Mouse (Mus musculus): ENCODE results near the gene Col8a1. TPM values are rescaled to one million over a fixed set of nuclear protein-coding genes. Genes with fewer than 3 reads are reported as not detected.
A peak's percentile ranks its signal among the peaks of the same experiment; 100 is the strongest.

Col8a1 gene
- polyA plus RNA-seq, 1 experiment from 2014 or later, result 0.92 TPM

DNA sequence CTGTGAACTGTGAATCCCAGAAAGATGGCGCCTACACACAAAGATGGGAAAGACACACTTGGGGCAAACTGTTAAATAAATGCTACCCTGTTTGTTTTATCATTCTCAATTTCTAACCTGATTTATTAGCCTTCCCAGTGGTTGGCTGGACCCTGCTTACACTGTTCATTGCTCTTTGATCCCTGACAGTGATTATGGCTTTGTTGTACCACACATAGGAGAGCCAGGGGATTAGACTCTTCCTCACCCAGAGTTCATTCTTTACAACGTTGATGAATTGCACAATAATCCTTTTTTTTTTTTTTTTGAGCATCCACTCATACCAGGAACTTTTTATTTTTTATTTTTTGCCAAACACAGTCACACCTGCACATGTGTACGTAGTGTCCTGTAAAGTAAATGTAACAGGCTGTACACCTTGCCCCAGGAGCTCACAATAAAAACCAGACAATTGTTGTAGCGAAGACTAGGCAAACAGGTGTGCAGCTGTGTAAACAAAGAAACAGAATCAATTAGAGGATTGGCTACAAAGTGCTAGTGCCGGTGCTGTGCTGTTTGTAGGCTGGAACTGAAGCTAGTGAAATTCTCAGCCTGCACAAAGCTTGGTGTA lies 68.6 kb downstream of the Col8a1 start:
- TF ChIP-seq CTCF (IDR thresholded peaks at IDR 0.05; ENCODE audit: low read depth), result no peak
- Histone ChIP-seq H3K4me1 (ENCODE audit: insufficient read depth) (no peaks in the 10 kb centered on the region), H3K36me3 (ENCODE audit: insufficient read depth) (no peaks in the 10 kb centered on the region), H3K27ac (ENCODE audit: low read depth) (no peak overlapping the region), H3K27me3 (ENCODE audit: insufficient read depth, low read length) (no peaks in the 10 kb centered on the region), H3K4me2 (no peak overlapping the region), H3K9ac (no peak overlapping the region), H3K4me3 (ENCODE audit: low read depth, low read length) (no peak overlapping the region), H3K9me3 (ENCODE audit: low read depth, low read length) (no peaks in the 10 kb centered on the region)
- ATAC-seq (ENCODE audit: insufficient read depth) (peak; percentile 62), DNase-seq (peak; percentile 1)
- WGBS, result 53% methylated on average over 5 of the region's 5 CpGs

DNA sequence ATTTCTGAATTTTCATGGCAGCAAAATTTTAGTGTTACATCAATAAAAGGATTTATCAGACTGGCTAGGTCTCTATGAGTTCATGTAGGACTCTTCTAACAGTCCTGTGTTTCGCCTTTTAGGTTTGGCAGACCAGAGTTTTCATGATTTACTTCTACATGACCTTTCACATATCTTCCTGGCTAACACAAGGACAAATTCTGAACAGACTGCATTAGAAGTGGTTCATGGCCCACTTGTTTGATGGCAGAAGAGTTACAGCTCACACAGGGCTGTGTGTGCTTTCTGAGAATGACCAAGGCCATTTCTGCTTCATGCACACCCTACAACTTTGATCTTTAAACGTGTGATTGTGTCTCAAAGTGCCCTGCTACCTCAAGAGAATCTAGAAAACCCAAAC lies 82.3 kb downstream of the Col8a1 start:
- DNase-seq, result no peak
- Histone ChIP-seq H3K9ac (no peak overlapping the region), H3K27ac (ENCODE audit: low read depth) (no peak overlapping the region), H3K4me1 (ENCODE audit: insufficient read depth) (no peaks in the 10 kb centered on the region), H3K9me3 (ENCODE audit: low read depth, low read length) (no peaks in the 10 kb centered on the region), H3K4me2 (no peak overlapping the region), H3K4me3 (ENCODE audit: low read depth, low read length) (no peak overlapping the region), H3K36me3 (ENCODE audit: insufficient read depth) (no peaks in the 10 kb centered on the region), H3K27me3 (ENCODE audit: insufficient read depth, low read length) (no peaks in the 10 kb centered on the region)
- WGBS, result 51% methylated on average over 2 of the region's 2 CpGs
- no peak for TF ChIP-seq CTCF (IDR thresholded peaks at IDR 0.05; ENCODE audit: low read depth)
- no peak for ATAC-seq (ENCODE audit: insufficient read depth)

DNA sequence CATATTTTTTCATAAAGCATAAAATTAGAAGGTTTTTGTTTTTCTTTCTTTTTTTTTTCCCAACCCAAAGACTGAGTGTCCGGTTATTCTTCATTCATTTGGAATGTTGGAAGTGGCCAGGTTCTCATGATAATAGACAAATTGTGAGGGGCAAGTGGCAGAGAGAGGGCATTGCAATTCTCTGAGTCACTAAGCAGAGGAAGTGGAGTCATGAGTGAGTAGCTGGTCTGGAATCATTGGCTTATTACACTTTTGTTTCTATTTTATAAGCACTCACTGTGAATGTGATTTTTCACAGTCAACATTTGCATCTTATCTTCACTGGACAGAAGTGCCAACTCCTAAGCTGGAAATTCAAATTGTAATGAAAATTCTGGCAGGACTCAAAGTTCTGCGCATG lies 82.9 kb downstream of the Col8a1 start:
- Histone ChIP-seq H3K27ac (ENCODE audit: low read depth) (no peak overlapping the region), H3K9me3 (ENCODE audit: low read depth, low read length) (no peaks in the 10 kb centered on the region), H3K4me1 (ENCODE audit: insufficient read depth) (no peaks in the 10 kb centered on the region), H3K9ac (no peak overlapping the region), H3K36me3 (ENCODE audit: insufficient read depth) (no peaks in the 10 kb centered on the region), H3K4me3 (ENCODE audit: low read depth, low read length) (no peak overlapping the region), H3K27me3 (ENCODE audit: insufficient read depth, low read length) (no peaks in the 10 kb centered on the region), H3K4me2 (no peak overlapping the region)
- WGBS, result 80% methylated on average over 2 of the region's 2 CpGs
- DNase-seq (no peak), ATAC-seq (ENCODE audit: insufficient read depth) (no peak)
- TF ChIP-seq CTCF (IDR thresholded peaks at IDR 0.05; ENCODE audit: low read depth), result no peak

DNA sequence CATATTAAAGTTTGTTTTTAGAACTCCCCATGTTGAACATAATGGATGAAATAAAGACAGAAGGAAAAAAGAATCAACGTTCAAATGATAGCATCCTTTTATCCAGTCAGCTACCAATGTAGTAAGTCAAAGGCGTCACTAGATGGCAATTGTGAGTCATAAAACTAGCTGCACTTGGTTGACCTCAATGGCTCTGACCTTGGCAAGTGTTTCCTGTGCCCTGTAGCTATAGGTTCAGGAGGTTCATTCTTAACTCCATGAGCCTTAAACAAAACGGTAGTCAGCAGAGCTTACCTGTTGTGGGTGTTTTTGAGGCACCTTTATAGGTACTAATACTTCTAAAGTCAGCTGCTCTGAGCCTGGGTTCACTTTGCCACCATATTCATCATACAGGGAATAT lies 85.2 kb downstream of the Col8a1 start:
- Histone ChIP-seq H3K9ac (no peak overlapping the region), H3K27ac (ENCODE audit: low read depth) (no peak overlapping the region), H3K4me1 (ENCODE audit: insufficient read depth) (no peaks in the 10 kb centered on the region), H3K27me3 (ENCODE audit: insufficient read depth, low read length) (no peaks in the 10 kb centered on the region), H3K4me2 (no peak overlapping the region), H3K36me3 (ENCODE audit: insufficient read depth) (no peaks in the 10 kb centered on the region), H3K4me3 (ENCODE audit: low read depth, low read length) (no peak overlapping the region), H3K9me3 (ENCODE audit: low read depth, low read length) (no peaks in the 10 kb centered on the region)
- DNase-seq (peak; percentile 75), ATAC-seq (ENCODE audit: insufficient read depth) (no peak)
- TF ChIP-seq CTCF (IDR thresholded peaks at IDR 0.05; ENCODE audit: low read depth), result peak; percentile 70
- 18% methylated on average over 3 of the region's 3 CpGs for WGBS

DNA sequence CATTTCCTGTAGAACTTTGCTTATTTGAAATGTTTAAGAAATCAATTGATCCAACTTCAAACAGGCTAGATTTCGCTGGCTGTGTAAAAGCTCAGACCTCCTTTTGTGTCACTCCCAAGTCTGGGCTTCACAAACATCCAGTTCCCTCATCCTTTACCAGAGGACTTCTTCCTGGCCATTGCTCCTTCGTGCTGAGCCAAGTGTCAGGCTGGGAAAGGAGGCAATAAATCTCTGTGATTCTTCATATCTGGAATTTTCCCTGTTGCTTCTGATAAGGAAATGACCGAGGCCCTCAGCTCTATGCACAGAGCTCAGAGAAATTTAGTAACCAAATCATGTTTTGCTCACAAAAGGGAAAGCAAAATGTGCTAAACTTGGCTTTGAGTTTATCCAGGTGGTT lies 91.9 kb downstream of the Col8a1 start:
- Histone ChIP-seq H3K4me1 (ENCODE audit: insufficient read depth) (no peaks in the 10 kb centered on the region), H3K4me2 (no peak overlapping the region), H3K4me3 (ENCODE audit: low read depth, low read length) (no peak overlapping the region), H3K27me3 (ENCODE audit: insufficient read depth, low read length) (no peaks in the 10 kb centered on the region), H3K9me3 (ENCODE audit: low read depth, low read length) (no peaks in the 10 kb centered on the region), H3K36me3 (ENCODE audit: insufficient read depth) (no peaks in the 10 kb centered on the region), H3K9ac (no peak overlapping the region), H3K27ac (ENCODE audit: low read depth) (no peak overlapping the region)
- no peak for TF ChIP-seq CTCF (IDR thresholded peaks at IDR 0.05; ENCODE audit: low read depth)
- DNase-seq (no peak), ATAC-seq (ENCODE audit: insufficient read depth) (no peak)
- 37% methylated on average over 3 of the region's 3 CpGs for WGBS

DNA sequence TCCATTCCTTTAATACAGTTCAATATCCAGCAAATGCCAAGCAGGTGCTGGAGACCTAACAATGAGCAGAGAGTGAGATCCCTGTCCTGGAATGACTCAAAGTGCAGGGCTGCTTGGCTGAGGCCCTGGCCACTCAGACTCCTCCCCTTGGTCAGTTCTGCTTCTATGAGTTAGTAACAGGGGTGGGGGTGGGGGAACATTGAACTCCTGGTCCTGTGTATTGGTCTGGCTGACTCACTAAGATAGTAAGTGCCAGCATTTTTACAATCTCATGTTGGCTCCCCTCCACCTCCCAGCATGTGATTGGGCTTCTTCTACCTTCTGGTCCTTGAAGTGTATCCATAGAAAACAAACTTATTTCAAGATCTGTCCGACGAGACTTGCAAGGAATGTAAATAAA lies 104.6 kb downstream of the Col8a1 start:
- H3K36me3 ChIP-seq (ENCODE audit: insufficient read depth), result no peaks in the 10 kb centered on the region
- H3K9me3 ChIP-seq (ENCODE audit: low read depth, low read length), result no peaks in the 10 kb centered on the region
- H3K4me3 ChIP-seq (ENCODE audit: low read depth, low read length), result no peak overlapping the region
- 25% methylated on average over 2 of the region's 2 CpGs for whole genome bisulfite sequencing
- no peak for TF ChIP-seq CTCF (IDR thresholded peaks at IDR 0.05; ENCODE audit: low read depth)
- ATAC-seq (ENCODE audit: insufficient read depth) (peak; percentile 44; the same call in 1 of the 2 replicates), DNase-seq (no peak)
- no peaks in the 10 kb centered on the region for H3K4me1 ChIP-seq (ENCODE audit: insufficient read depth)
- H3K27me3 ChIP-seq (ENCODE audit: insufficient read depth, low read length), result no peaks in the 10 kb centered on the region
- H3K9ac ChIP-seq, result no peak overlapping the region
- no peak overlapping the region for H3K4me2 ChIP-seq
- no peak overlapping the region for H3K27ac ChIP-seq (ENCODE audit: low read depth)

DNA sequence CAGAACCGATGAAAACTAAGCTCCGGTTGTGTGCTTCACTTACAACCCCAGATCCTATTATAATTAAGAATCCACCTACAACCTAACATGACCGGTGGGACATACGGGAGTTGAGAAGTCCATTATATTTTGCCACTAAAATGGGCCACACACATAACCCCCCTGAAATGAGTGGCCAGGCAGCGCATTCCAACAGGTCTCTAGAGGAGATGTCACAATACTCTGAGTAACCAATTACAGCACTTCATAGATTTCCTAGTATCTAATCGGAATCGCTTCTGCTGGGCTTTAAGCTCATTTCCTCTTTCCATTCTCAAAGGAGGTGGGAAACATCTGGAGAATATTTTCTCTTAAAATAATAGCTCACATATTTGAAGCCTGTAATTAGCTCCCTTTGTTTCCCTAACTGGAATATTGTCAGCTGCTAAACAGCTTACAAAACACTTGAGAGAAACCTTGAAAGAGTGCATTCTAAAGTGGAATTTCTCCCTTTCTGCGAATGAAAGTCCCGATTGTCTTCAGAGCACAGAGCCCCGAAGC lies 113.1 kb downstream of the Col8a1 start:
- TF ChIP-seq CTCF (IDR thresholded peaks at IDR 0.05; ENCODE audit: low read depth), result no peak
- Histone ChIP-seq H3K4me2 (no peak overlapping the region), H3K4me1 (ENCODE audit: insufficient read depth) (no peaks in the 10 kb centered on the region), H3K9ac (no peak overlapping the region), H3K36me3 (ENCODE audit: insufficient read depth) (no peaks in the 10 kb centered on the region), H3K9me3 (ENCODE audit: low read depth, low read length) (no peaks in the 10 kb centered on the region), H3K4me3 (ENCODE audit: low read depth, low read length) (no peak overlapping the region), H3K27ac (ENCODE audit: low read depth) (no peak overlapping the region), H3K27me3 (ENCODE audit: insufficient read depth, low read length) (no peaks in the 10 kb centered on the region)
- 72% methylated on average over 10 of the region's 10 CpGs for WGBS
- DNase-seq (no peak), ATAC-seq (ENCODE audit: insufficient read depth) (no peak)

Measured in lung, embryonic 14.5 days (tissue).